Mouse (Mus musculus): ENCODE measurements around the gene Kctd2.
"Not testable (repeated sequence)": the region's sequence is repeated elsewhere in the genome, so short reads cannot be mapped to it uniquely, and the experiment has no call there.

Kctd2 gene

DNA sequence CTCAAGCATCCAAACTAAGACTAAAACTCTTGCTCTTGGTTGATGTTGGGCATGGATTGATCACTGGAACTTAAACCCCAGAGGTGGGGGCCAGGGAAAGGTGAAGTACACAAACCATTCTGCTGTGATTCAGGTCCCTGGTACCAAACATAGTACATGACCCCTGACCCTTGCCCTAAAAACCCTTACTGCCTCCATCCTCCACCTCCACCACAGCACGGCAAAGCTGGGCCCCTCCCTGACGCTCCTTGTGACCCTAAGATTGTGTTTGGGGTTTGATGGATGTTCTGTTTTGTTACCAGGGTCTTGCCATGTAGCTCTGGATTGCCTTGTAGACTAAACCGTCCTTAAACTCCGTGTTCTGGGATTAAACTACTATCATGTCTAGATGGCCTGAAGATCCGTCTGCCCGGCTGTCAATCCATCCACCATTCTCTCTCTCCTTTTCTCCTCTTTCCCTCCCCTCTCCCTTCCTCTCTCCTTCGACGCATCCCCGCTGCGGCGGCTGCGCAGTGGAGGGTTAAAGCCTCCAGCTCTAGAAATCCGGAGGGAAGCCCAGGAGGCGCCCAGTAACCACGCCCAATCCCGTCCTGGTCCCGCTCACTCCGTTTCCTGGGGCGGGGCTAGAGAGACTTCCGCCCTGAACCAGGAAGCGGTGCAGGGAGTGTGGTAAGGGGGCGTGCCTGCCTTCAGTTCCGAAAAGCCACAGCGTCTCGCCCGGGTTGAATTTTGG, 55.3 kb downstream of the Kctd2 start, which contains the start of gene Armc7:
Armc7 (plus strand) TSS at position 643 of the 733 bp plus-strand sequence.
- peak; percentile 91 for DNase-seq (ENCODE audit: low spot score)

DNA sequence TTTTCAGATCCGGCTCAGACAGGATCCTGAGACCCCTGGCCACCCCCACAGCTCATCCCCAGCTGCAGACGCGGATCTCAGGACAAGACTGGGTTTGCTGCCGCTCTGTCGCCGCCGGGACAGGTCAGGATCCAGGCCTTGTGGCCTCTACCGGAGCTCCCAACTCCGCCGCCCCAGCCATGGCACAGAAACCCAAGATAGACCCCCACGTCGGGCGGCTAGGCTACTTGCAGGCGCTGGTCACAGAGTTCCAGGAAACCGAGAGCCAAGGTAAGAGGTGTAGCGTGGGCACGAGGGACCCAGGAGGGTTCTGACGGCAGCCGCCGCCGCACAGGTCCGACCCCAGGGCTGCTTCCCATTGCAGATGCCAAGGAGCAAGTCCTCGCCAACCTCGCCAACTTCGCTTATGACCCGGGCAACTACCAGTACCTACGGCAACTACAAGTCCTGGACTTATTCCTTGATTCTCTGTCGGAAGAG, 55.9 kb downstream of the Kctd2 start:
- no peak for DNase-seq (ENCODE audit: low spot score)

DNA sequence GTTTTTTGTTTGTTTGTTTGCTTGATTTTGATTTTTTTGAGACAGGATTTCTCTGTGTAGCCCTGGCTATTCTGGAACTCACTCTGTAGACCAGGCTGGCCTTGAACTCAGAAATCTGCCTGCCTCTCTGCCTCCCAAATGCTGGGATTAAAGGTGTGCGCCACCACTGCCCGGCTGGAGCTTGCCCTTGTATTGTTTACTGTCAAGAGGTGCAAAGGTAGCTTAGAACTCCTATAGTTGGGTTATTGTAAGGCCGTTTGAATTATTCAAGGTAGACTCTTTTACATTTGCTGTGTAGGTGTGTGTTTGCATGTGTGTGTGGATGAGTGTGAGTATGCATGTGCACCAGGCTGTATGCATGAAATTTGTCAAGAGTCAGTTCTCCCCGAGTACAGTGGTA, 56.7 kb downstream of the Kctd2 start:
- DNase-seq (ENCODE audit: low spot score), result not testable (repeated sequence)

DNA sequence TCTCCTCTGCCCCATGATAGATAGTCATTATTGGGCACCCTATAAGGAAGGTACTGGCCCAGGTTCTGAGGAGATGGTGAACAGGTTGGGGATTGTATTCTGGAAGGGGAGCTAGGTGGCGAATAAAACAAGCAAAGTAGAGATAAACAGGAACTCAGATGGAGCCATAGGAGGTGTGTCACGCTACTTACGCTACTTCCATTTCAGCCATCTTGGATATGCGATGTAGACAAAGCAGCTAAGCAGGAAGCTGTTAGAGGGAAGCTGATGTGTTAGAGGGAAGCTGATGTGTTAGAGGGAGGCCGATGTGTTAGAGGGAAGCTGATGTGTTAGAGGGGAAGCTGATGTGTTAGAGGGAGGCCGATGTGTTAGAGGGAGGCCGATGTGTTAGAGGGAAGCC, 57.5 kb downstream of the Kctd2 start:
- peak; percentile 48 for DNase-seq (ENCODE audit: low spot score)

DNA sequence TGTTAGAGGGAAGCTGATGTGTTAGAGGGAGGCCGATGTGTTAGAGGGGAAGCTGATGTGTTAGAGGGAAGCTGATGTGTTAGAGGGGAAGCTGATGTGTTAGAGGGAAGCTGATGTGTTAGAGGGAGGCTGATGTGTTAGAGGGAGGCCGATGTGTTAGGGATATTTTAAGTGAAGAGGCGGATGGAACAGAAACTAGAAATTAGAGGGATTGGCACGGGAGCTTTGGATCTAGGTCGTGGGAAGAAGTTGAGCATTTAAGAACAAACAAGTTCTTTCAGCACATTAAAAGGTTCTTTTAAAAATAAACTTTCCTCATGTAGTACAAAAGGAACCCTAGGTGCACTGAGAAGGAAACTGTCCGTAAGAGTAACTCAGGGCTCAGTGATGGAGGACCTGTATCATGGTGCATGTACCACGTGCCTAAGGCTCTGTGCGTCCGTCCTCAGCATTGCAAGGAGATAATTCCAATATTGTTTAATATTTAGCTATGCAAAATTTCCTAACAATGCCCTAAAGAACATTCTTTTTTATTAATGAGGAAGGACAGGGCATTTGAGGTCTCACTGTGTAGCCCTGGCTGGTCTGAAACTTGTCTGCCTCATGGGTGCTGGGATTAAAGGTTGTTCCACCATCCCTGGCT, 58.5 kb downstream of the Kctd2 start:
- no peak for DNase-seq (ENCODE audit: low spot score)

All from T-cell, adult 2 months (primary cell).